Mouse (Mus musculus) Patski (cell line): ENCODE results near the gene Gm11009. TPM values are rescaled to one million over a fixed set of nuclear protein-coding genes. Genes with fewer than 3 reads are reported as not detected.
"Not testable (repeated sequence)": the region's sequence is repeated elsewhere in the genome, so short reads cannot be mapped to it uniquely, and the experiment has no call there.

Experiments
- ATAC-seq: fragments of 100-300 bp; one replicate; pipeline ENCODE4 v1.8.0; 2021
- CTCF ChIA-PET: fragments of 350-600 bp; sonication (Branson Sonifier 250); formaldehyde crosslinking; loops from one replicate; lab custom pipeline; 2022; ENCODE audit warnings: inconsistent platforms; lab: Charles Lee
- POLR2A ChIA-PET: fragments of 350-600 bp; sonication (Branson Sonifier 250); formaldehyde crosslinking; loops from one replicate; lab custom pipeline; 2022; ENCODE audit warnings: antibody characterized with exemption, inconsistent platforms; lab: Charles Lee
- DNase-seq: peaks from one replicate; pipeline ENCODE4 v3.0.0-alpha.2; 2011; ENCODE audit warnings: low read depth, low spot score
- H3K27me3 ChIP-seq: fragments of 371-371 bp; one replicate; pipeline ENCODE4 v1.5.1; 2021
- in situ Hi-C: fragments of 300-500 bp; cut with MboI; formaldehyde crosslinking; loops from 3 replicates; pipeline ENCODE4 v1.11.1; 2018; ENCODE audit warnings: low pct_unique_long_range_greater_than_20kb, mixed read lengths
- polyA plus RNA-seq: library from polyadenylated mRNA; unstranded; gene quantifications from one replicate; pipeline ENCODE4 v1.2.3, GENCODE M21; 2021

Gene Gm11009
- polyA plus RNA-seq, result not detected

GRCm38 (mm10) chr2:176319394-176319793 lies at the start of gene Gm11009:
Gene Gm11009, minus strand, starts transcription at chr2:176319494.
- not testable (repeated sequence) for ATAC-seq

More at GRCm38 (mm10) chr2:176319394-176319793, at the start of gene Gm11009:
- H3K27me3 ChIP-seq, CTCF ChIA-PET, POLR2A ChIA-PET, in situ Hi-C loops, DNase-seq: not testable (repeated sequence)

Other genes with a start within 250 kb of the Gm11009 start
- 11.1 TPM for gene Gm2004, start 169.7 kb downstream of the Gm11009 start, polyA plus RNA-seq
- 4.1 TPM for gene 2210418O10Rik, start 92.9 kb downstream of the Gm11009 start, polyA plus RNA-seq
- gene Gm14435, start 104.1 kb upstream of the Gm11009 start, polyA plus RNA-seq, result 6.4 TPM
- gene Gm14434, start 167.3 kb upstream of the Gm11009 start, polyA plus RNA-seq, result 5.7 TPM
- not detected for gene Zfp967, start 201.6 kb upstream of the Gm11009 start, polyA plus RNA-seq